Comparison of ENCODE assay signal across 9 mouse cellular contexts in the genomic region with DNA sequence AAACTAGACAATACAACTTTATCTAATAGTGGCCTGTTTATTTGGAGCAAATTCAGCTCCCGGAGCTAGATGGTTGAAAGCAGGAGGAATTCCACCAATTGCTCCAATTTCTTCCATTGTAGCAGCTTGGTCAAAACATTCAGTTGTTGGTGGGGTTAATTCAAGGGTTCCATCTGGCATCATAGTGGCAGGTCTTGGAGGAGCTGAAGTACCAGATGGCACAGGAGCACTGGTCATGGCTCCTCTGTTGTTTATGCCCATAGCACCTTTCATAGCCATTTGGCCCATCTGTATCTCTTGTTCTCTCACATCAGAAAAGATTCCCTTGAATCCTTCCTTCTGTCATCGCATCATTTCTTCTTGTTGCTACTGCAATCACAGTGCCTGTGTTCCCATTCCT.
"Had no signal": no experiment of that assay in that cellular context is flagged by ENCODE, and none has a peak within 500 bp of the region (broad histone marks: within the 10 kb centered on the region; RNA-seq: fewer than 3 reads in every experiment).

No protein-coding gene starts in this region.

- DNase-seq: kidney, postnatal 10 days; kidney, postnatal 4 days; left cerebral cortex, postnatal 4 days; lung, adult 18-20 months; retina, postnatal 1 day; right cerebral cortex, postnatal 4 days; spleen, adult 18-20 months; thymus, adult 18-20 months; thymus, postnatal 14 days had no signal
